Comparison of ENCODE assay signal across 8 mouse cellular contexts in genomic region chr19:55098409-55099183, GRCm38 (mm10). TPM values are rescaled to one million over a fixed set of nuclear protein-coding genes. Genes with fewer than 3 reads are reported as not detected.
DNase-seq lines count a peak whose midpoint lies in the region; ATAC-seq and TF ChIP-seq lines count a peak whose summit lies in the region.

No protein-coding gene starts in this region.

- H3K27ac ChIP-seq in embryonic fibroblast, embryonic 13.5 days (ENCODE audit: insufficient read depth, low read length), result no peak overlapping the region
- peak overlapping the region in 1 of 2 experiments; percentile 80; a peak in 2 of 4 replicates for H3K27ac ChIP-seq in heart, embryonic 14.5 days (replicated peaks in 1 of 2; ENCODE audit: control insufficient read depth in 1 of 2, insufficient read depth in 1 of 2, low read depth in 2 of 2, low read length in 2 of 2)
- peak overlapping the region; percentile 84 for H3K27ac ChIP-seq in kidney, embryonic 16.5 days (ENCODE audit: low read length)
- H3K27ac ChIP-seq in neural tube, embryonic 12.5 days, result 0 out of 2 replicates have a peak overlapping the region, but pooled peaks have one; percentile 62
- H3K27ac ChIP-seq in thymus, adult 2 months (ENCODE audit: control insufficient read depth, insufficient read depth, low read length), result no peak overlapping the region

- peak; percentile 77 for DNase-seq in adrenal gland, postnatal 14 days
- peak; percentile 51 to 62 for DNase-seq in lung, adult 18-20 months
- DNase-seq in thymus, adult 2 months, result peak; percentile 13

- H3K27me3 ChIP-seq in heart, embryonic 14.5 days (ENCODE audit: control insufficient read depth, insufficient read depth, low read length), result no peaks in the 10 kb centered on the region
- H3K27me3 ChIP-seq in kidney, embryonic 16.5 days (ENCODE audit: insufficient read depth, low read length), result no peaks in the 10 kb centered on the region
- H3K27me3 ChIP-seq in neural tube, embryonic 12.5 days (replicated peaks), result no peaks in the 10 kb centered on the region
- H3K27me3 ChIP-seq in thymus, adult 2 months (ENCODE audit: control insufficient read depth, insufficient read depth, low read length), result no peaks in the 10 kb centered on the region

- peak; percentile 5 for ATAC-seq in CD4-positive, CD25-positive, alpha-beta regulatory T cell, adult 4 months
- ATAC-seq in heart, embryonic 14.5 days (ENCODE audit: insufficient number of reproducible peaks, insufficient read depth, low FRiP score, low read depth), result peak; percentile 22; the same call in 1 of the 2 replicates
- ATAC-seq in kidney, embryonic 16.5 days (ENCODE audit: low FRiP score, low TSS enrichment), result peak; percentile 75
- peak; percentile 57 for ATAC-seq in neural tube, embryonic 12.5 days (ENCODE audit: low FRiP score, low read depth)

- peak overlapping the region; percentile 98 for H3K4me2 ChIP-seq in heart, embryonic 14.5 days (ENCODE audit: low read length)
- peak overlapping the region; percentile 98 for H3K4me2 ChIP-seq in kidney, embryonic 16.5 days (replicated peaks; ENCODE audit: low read depth, low read length)
- H3K4me2 ChIP-seq in neural tube, embryonic 12.5 days (replicated peaks), result peak overlapping the region; percentile 98

- TF ChIP-seq CTCF in embryonic fibroblast, embryonic 13.5 days (IDR thresholded peaks at IDR 0.05; ENCODE audit: borderline replicate concordance, insufficient read depth, low read length), result no peak
- no peak for TF ChIP-seq CTCF in thymus, adult 2 months (IDR thresholded peaks at IDR 0.05; ENCODE audit: borderline replicate concordance, control insufficient read depth, extremely low read depth, insufficient read depth, low read length, poor library complexity)

- no peak for TF ChIP-seq POLR2A in embryonic fibroblast, embryonic 13.5 days (IDR thresholded peaks at IDR 0.05; ENCODE audit: low read depth, low read length)
- no peak for TF ChIP-seq POLR2A in thymus, adult 2 months (IDR thresholded peaks at IDR 0.05; ENCODE audit: control insufficient read depth, extremely low read depth, insufficient read depth, low read length, poor library complexity)

- no peaks in the 10 kb centered on the region for H3K9me3 ChIP-seq in heart, embryonic 14.5 days (ENCODE audit: control insufficient read depth, low read length)
- H3K9me3 ChIP-seq in kidney, embryonic 16.5 days (ENCODE audit: low read length), result no peaks in the 10 kb centered on the region
- H3K9me3 ChIP-seq in neural tube, embryonic 12.5 days, result no peaks in the 10 kb centered on the region

- WGBS in heart, embryonic 14.5 days, result 2% methylated on average over 30 of the region's 30 CpGs
- WGBS in kidney, embryonic 16.5 days, result under 1% methylated on average over 30 of the region's 30 CpGs
- WGBS in neural tube, embryonic 12.5 days, result under 1% methylated on average over 28 of the region's 30 CpGs
- WGBS in thymus, adult 2 months, result 1% methylated on average over 30 of the region's 30 CpGs

- peaks cover 15% of the 10 kb centered on the region for H3K36me3 ChIP-seq in heart, embryonic 14.5 days (ENCODE audit: control insufficient read depth, insufficient read depth, low read length)
- peaks cover 2% of the 10 kb centered on the region; the same call in 1 of the 2 replicates for H3K36me3 ChIP-seq in kidney, embryonic 16.5 days (ENCODE audit: insufficient read depth, low read length)
- H3K36me3 ChIP-seq in neural tube, embryonic 12.5 days, result peaks cover 11% of the 10 kb centered on the region
- no peaks in the 10 kb centered on the region for H3K36me3 ChIP-seq in thymus, adult 2 months (ENCODE audit: control insufficient read depth, insufficient read depth, low read length)

- H3K9ac ChIP-seq in heart, embryonic 14.5 days (ENCODE audit: low read length), result peak overlapping the region; percentile 93
- H3K9ac ChIP-seq in kidney, embryonic 16.5 days (replicated peaks; ENCODE audit: low read length), result peak overlapping the region; percentile 94
- H3K9ac ChIP-seq in neural tube, embryonic 12.5 days, result peak overlapping the region; percentile 90

- H3K4me3 ChIP-seq in embryonic fibroblast, embryonic 13.5 days (ENCODE audit: insufficient read depth, low read length), result peak overlapping the region; percentile 75
- peak overlapping the region; percentile 58 to 95 for H3K4me3 ChIP-seq in heart, embryonic 14.5 days (ENCODE audit: control insufficient read depth in 1 of 2, insufficient read depth in 1 of 2, low read depth in 1 of 2, low read length in 2 of 2)
- H3K4me3 ChIP-seq in kidney, embryonic 16.5 days (ENCODE audit: low read length), result peak overlapping the region; percentile 89
- H3K4me3 ChIP-seq in neural tube, embryonic 12.5 days, result peak overlapping the region; percentile 95
- peak overlapping the region; percentile 70 for H3K4me3 ChIP-seq in thymus, adult 2 months (ENCODE audit: control insufficient read depth, insufficient read depth, low read length)

- H3K4me1 ChIP-seq in embryonic fibroblast, embryonic 13.5 days (ENCODE audit: control insufficient read depth, insufficient read depth, low read length), result no peaks in the 10 kb centered on the region
- peaks cover 8 to 23% of the 10 kb centered on the region in 2 experiments for H3K4me1 ChIP-seq in heart, embryonic 14.5 days (ENCODE audit: control insufficient read depth in 2 of 2, insufficient read depth in 2 of 2, low read length in 2 of 2)
- H3K4me1 ChIP-seq in kidney, embryonic 16.5 days (ENCODE audit: insufficient read depth, low read length), result peaks cover 24% of the 10 kb centered on the region
- peaks cover 17% of the 10 kb centered on the region for H3K4me1 ChIP-seq in neural tube, embryonic 12.5 days
- peaks cover 11% of the 10 kb centered on the region for H3K4me1 ChIP-seq in thymus, adult 2 months (replicated peaks; ENCODE audit: control insufficient read depth, insufficient read depth, low read length)

RNA-seq across cellular contexts. Expression of gene Gpam, which starts 28.4 kb away (rescaled TPM):
- polyA plus RNA-seq in CD4-positive, CD25-positive, alpha-beta regulatory T cell, adult 4 months (2017; shearing (Covaris generic)), result 1 to 10 TPM; 1.6 to 2.1 TPM
- 232 and 288 TPM in 2 replicates for total RNA-seq in adrenal gland, postnatal 14 days (2021)
- 12.1 and 13.7 TPM in 2 replicates for polyA plus RNA-seq in embryonic fibroblast, embryonic 13.5 days (2011; ENCODE audit: insufficient read length, low read depth, missing spikeins)
- polyA plus RNA-seq in heart, embryonic 14.5 days (2014; fragmentation: Nextera tagmentation; extraction: Ambion mirVana), result 10.9 and 11.1 TPM in 2 replicates
- polyA plus RNA-seq in kidney, embryonic 16.5 days (2015; fragmentation: Nextera tagmentation; extraction: Ambion mirVana), result 20.1 and 20.6 TPM in 2 replicates
- 19.6 and 21.0 TPM in 2 replicates for polyA plus RNA-seq in neural tube, embryonic 12.5 days (2016; fragmentation: Nextera tagmentation; extraction: Ambion mirVana)
- polyA plus RNA-seq in thymus, adult 2 months (2012; rRNA removed), result 20.0 and 24.1 TPM in 2 replicates

Comparison
In these comparisons a context has a peak if more than half of its experiments do, and no peak if none do; other contexts are left out.
1. ATAC-seq: peak in every context shown above with its lines; median percentile 75 in kidney, embryonic 16.5 days; 57 in neural tube, embryonic 12.5 days; 22 in heart, embryonic 14.5 days; 5 in CD4-positive, CD25-positive, alpha-beta regulatory T cell, adult 4 months.
2. DNase-seq: peak in every context shown above with its lines; median percentile 77 in adrenal gland, postnatal 14 days; 56 in lung, adult 18-20 months; 13 in thymus, adult 2 months.
3. H3K27ac ChIP-seq: peak in kidney, embryonic 16.5 days (single experiment) and neural tube, embryonic 12.5 days (single experiment); none in embryonic fibroblast, embryonic 13.5 days (single experiment) and thymus, adult 2 months (single experiment).
4. Peak in every context shown above with its lines, with median percentiles within 50 percentile points of each other: H3K4me3 ChIP-seq, H3K4me2 ChIP-seq and H3K9ac ChIP-seq.